Mouse (Mus musculus) lung, postnatal 25 days (tissue): ENCODE data around the gene Chp2.
"Not testable (repeated sequence)": the region's sequence is repeated elsewhere in the genome, so short reads cannot be mapped to it uniquely, and the experiment has no call there.

Experiments used
- DNase-seq: peaks from one replicate; pipeline ENCODE4 v3.0.0; 2022; ENCODE audit warnings: low spot score

Gene Chp2

GRCm38 (mm10) chr7:122242744-122243143 is 23.4 kb downstream of the Chp2 start:
- not testable (repeated sequence) for DNase-seq

- no peak for DNase-seq
These were observed 24.9 kb downstream of the Chp2 start for GRCm38 (mm10) chr7:122244166-122244565.

GRCm38 (mm10) chr7:122244584-122244983 is 25.3 kb downstream of the Chp2 start:
- no peak for DNase-seq

GRCm38 (mm10) chr7:122245976-122246375 is 26.7 kb downstream of the Chp2 start:
- DNase-seq = no peak

- DNase-seq = no peak
These were observed 28.1 kb downstream of the Chp2 start for GRCm38 (mm10) chr7:122247254-122247864.

GRCm38 (mm10) chr7:122249321-122249821 is 30.1 kb downstream of the Chp2 start:
- DNase-seq = no peak

- peak; percentile 65 for DNase-seq
These were observed 32.1 kb downstream of the Chp2 start for GRCm38 (mm10) chr7:122251197-122252011.

GRCm38 (mm10) chr7:122256722-122257121 is 37.4 kb downstream of the Chp2 start:
- DNase-seq = no peak

- no peak for DNase-seq
These were observed 39.2 kb downstream of the Chp2 start for GRCm38 (mm10) chr7:122258521-122258920.

- DNase-seq = peak; percentile 24
These were observed 40.8 kb downstream of the Chp2 start for GRCm38 (mm10) chr7:122260055-122260602.

- no peak for DNase-seq
These were observed 49.7 kb downstream of the Chp2 start for GRCm38 (mm10) chr7:122268983-122269486.

- no peak for DNase-seq
These were observed 53.0 kb downstream of the Chp2 start for GRCm38 (mm10) chr7:122272334-122272733.
